Mouse (Mus musculus): ENCODE results near the gene Sez6l2.

Gene Sez6l2

DNA sequence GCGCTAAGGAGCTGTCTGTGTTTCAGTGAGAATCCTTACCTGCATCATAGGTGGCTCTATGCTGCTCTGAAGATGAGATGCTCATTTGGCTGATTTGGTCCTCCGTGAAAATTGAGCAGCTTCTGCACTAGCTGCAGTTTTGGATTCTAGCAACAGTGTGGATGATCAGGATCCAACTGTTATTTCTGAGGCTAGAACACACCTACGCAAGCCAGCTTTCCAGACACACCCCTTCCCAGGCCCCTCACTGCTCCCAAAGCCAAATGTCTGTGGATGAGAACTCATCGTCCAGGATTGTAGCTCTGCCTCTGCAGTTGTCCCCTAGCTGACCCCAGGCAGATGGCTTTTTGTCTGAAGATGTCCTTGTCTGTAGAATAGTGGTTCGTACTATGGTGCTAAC, 10.7 kb downstream of the Sez6l2 start:
- no peak for DNase-seq (ENCODE audit: low spot score in 2 of 2)

DNA sequence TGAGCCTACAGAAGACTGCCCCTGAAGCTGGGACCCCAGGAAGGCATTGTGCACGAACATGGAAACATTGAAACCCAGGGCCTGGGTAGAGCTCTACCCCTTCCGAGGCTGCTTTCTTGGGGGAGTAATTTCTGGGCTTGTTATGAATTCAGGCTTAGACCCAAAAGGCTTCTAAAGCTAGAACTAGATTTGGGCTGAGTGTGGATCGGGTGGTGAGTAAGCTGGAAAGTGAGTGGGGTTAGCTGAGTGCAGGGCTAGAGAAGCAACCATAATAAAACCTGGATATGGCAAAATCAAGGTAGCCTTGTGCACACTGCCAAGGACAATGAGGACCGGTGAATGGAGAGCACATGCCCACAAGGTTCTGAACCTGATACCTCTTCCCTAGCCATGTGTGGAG, 11.6 kb downstream of the Sez6l2 start:
- DNase-seq (ENCODE audit: low spot score in 2 of 2), result no peak

- no peak for DNase-seq (ENCODE audit: low spot score in 2 of 2)
Measured at GRCm38 (mm10) chr7:126963548-126964286, 13.4 kb downstream of the Sez6l2 start.

GRCm38 (mm10) chr7:126965568-126965967, 15.2 kb downstream of the Sez6l2 start:
- no peak for DNase-seq (ENCODE audit: low spot score in 2 of 2)

GRCm38 (mm10) chr7:126967361-126967760, 17.0 kb downstream of the Sez6l2 start:
- no peak for DNase-seq (ENCODE audit: low spot score in 2 of 2)

GRCm38 (mm10) chr7:126975493-126975892, 25.1 kb downstream of the Sez6l2 start:
- DNase-seq (ENCODE audit: low spot score in 2 of 2), result no peak

- DNase-seq (ENCODE audit: low spot score in 2 of 2), result no peak
Measured at GRCm38 (mm10) chr7:126975893-126975949, 25.4 kb downstream of the Sez6l2 start, which contains the start of gene Cdipt. Cdipt (plus strand) TSS chr7:126975914.

DNA sequence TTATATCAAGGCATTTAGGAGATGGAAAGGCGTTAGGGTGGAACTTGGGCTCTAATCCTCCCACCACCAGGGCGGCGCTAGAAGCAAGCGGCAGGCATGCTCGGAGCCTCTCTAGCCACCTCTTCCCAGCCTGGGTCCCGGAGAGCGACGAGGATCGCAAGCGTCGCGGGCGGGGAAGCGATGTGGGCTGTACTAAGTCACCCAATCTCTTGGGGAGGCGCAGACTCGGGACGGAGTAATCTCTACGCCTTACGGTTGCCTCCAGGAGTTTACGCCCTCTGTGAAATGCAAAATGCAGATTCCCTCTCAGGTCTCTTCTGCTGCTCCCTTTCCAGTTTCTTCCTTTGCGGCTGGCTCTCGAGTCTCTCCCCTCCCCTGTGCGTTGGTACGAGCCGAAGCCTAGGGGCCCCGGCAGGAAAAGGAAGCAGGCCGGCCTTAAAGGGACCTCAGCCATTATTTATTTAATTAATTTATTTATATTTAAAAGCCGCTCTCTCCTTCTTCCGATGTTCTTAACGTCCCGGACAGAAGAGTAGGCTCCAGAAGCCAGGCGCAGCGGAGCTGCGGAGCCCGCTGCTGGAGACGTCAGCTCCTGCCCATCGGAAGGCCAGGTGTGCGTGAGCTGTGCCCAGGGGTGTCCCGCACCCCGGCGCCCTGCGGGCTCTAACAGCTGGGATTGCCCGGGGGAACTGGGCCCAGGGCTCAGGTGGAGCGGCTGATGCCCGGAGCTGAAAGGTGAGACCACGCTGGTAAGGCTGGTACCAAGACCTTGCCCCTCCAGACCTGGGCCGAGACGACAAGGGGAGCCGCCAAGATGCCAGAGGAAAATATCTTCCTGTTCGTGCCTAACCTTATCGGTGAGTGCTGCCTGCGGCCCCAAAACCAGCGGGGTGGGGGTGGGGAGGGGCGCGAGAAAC, 25.8 kb downstream of the Sez6l2 start, which contains the start of gene Cdiptos:
Gene Cdiptos (minus strand): TSS at position 149 of the 917 bp plus-strand sequence.
- peak; percentile 95 to 99 for DNase-seq (ENCODE audit: low spot score in 2 of 2)

GRCm38 (mm10) chr7:126976878-126977459, 26.6 kb downstream of the Sez6l2 start:
- no peak for DNase-seq (ENCODE audit: low spot score in 2 of 2)

DNA sequence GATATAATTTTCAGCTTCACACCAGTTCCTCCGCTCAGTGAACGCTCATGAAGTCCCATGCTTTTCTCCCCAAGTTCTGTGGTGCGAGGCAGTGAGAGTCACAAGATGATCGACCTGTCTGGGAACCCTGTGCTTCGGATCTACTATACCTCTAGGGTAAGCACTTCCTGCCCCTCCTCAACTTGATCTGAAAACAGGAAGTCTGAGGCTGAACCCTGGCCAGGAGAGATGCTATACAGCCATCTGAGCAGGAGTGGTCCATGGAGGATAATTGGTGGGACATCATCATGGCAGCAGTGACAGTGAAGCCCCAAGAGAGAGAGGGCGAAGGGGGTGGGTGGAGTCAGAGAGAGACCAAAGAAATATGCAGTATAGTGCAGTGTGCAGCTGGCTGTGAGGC, 28.5 kb downstream of the Sez6l2 start:
- no peak for DNase-seq (ENCODE audit: low spot score in 2 of 2)

DNA sequence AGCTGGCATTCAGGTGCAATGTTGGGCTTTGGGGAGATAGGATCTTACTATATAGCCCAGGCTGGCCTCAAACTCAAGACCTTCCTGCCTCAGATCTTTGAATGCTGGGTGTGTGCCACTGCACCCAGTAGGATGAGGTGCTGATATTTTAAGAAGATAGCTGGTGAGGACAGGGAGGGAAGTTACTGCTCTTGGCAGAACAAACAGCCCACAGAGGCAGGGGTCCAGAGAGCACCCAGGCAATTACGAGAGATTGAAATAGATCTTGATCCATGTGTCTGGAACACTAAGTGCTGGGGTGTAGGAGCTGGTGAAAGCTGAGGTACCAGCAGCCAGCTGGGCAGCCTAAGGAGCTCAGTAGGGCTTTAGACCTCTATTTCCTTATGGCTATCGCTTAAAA, 31.2 kb downstream of the Sez6l2 start:
- DNase-seq (ENCODE audit: low spot score in 2 of 2), result no peak

GRCm38 (mm10) chr7:126982054-126982453, 31.7 kb downstream of the Sez6l2 start:
- DNase-seq (ENCODE audit: low spot score in 2 of 2), result no peak

- DNase-seq (ENCODE audit: low spot score in 2 of 2), result no peak
Measured at GRCm38 (mm10) chr7:126983113-126983512, 32.8 kb downstream of the Sez6l2 start.

DNA sequence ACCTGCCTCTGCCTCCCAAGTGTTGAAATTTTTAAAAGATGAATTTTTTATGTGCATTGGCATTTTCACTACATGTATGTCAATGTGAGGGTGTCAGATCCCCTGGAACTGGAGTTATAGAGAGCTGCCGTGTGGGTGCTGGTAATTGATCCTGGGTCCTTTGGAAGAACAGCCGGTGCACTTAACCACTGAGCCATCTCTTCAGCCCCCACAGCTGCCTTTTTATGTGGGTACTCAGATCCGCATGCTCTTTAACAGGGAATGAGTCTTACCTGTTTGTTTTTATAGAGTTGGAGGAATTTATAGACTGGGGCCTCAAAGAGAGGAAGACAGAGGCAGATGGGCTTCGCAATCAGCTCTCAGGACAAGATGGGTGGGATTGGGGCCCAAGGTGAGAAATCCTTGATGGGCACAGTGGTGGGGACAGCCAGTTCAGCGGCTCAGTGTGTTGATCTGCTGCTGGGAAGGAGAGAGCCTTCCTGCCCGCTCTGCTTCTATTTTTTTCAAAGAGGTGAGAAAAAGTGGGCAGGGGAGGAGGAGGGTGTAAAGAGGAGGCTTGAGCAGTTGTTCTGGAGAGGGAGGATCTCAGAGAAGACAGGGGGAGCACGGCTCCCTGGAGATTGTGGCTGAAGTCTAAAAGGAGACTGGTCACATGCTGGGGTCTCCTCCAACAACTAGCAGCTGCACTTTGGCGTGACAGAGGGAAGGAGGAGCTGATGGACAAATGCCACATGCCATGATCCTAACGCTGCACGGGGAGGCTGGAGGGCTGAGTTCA, 34.5 kb downstream of the Sez6l2 start:
- DNase-seq (ENCODE audit: low spot score in 2 of 2), result no peak

GRCm38 (mm10) chr7:126986319-126986718, 36.0 kb downstream of the Sez6l2 start:
- DNase-seq (ENCODE audit: low spot score in 2 of 2), result no peak

GRCm38 (mm10) chr7:126988816-126989215, 38.5 kb downstream of the Sez6l2 start:
- no peak for DNase-seq (ENCODE audit: low spot score in 2 of 2)

DNA sequence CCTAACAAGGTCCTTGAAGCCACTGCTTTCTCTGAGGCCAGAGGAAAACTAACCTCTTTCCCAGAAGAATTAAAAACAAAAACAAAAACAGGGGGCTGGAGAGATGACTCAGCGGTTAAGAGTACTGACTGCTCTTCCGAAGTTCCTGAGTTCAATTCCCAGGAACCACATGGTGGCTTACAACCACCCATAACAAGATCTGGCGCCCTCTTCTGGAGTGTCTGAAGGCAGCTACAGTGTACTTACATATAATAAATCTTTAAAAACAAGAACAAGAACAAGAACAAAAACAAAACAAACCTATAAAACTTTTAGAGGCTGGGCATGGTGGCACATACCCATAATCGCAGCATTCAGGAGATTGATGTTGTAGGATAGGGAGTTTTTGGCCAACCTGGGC, 46.1 kb downstream of the Sez6l2 start:
- no peak for DNase-seq (ENCODE audit: low spot score in 2 of 2)

- no peak for DNase-seq (ENCODE audit: low spot score in 2 of 2)
Measured at GRCm38 (mm10) chr7:126999568-126999967, 49.2 kb downstream of the Sez6l2 start.

DNA sequence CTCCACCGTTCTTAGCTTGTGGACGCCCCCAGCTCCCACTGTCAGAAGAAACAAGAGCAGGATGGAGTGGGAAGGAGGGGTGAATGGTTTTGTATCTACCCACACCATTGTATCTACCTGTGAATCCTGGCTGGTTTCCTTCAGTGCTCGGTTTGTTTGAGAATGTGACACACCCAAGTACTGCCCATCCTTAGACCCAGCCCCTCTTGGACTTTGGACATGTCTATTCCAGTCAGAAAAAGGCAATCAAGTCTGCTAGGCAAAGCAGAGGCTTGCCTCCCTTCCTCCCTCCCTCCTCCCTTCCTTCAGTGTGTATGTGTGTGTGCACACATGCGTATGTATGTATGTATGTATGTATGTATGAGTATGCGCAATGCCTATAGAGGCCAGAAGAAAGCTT, 53.3 kb downstream of the Sez6l2 start:
- DNase-seq (ENCODE audit: low spot score in 2 of 2), result no peak

GRCm38 (mm10) chr7:127004122-127004875, 53.9 kb downstream of the Sez6l2 start:
- no peak for DNase-seq (ENCODE audit: low spot score in 2 of 2)

GRCm38 (mm10) chr7:127007313-127008024, 57.1 kb downstream of the Sez6l2 start:
- no peak for DNase-seq (ENCODE audit: low spot score in 2 of 2)

Measured in spleen, postnatal 4 days (tissue).